Comparison of ENCODE assay signal across 20 mouse cellular contexts in the genomic region with DNA sequence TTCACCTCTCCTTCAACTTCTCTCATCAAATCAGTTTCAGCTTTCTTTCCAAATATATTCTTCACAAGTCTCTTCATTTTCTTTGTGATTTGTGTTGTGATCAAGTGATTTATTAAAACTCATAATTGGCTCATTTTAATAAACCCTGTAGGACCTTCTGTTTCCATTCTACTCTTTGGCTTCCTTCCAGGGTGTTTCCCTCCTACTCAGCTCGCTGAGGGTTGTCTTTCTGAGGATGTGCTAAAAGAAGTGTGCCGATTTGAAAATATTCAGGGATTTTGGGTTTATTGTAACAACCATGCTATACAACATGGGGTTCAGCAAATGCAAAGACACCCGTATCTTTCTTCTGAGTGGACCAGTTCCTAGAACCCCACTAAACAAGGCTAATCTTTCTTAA.
"Had no signal": no experiment of that assay in that cellular context is flagged by ENCODE, and none has a peak within 500 bp of the region (broad histone marks: within the 10 kb centered on the region; RNA-seq: fewer than 3 reads in every experiment).

No protein-coding gene starts in this region.

- H3K4me2 ChIP-seq: liver, embryonic 15.5 days; lung, embryonic 15.5 days; midbrain, embryonic 11.5 days; midbrain, embryonic 13.5 days; midbrain, embryonic 15.5 days; neural tube, embryonic 13.5 days; neural tube, embryonic 15.5 days had no signal

- DNase-seq: liver, postnatal 0 days; lung, postnatal 14 days; lung, postnatal 36 days; right cerebral cortex, postnatal 25 days; right cerebral cortex, postnatal 4 days; spleen, adult 18-20 months; thymus, adult 18-20 months; thymus, postnatal 14 days; thymus, postnatal 36 days had no signal

- H3K36me3 ChIP-seq: liver, embryonic 15.5 days; lung, embryonic 15.5 days; midbrain, embryonic 13.5 days; midbrain, embryonic 15.5 days; neural tube, embryonic 13.5 days; neural tube, embryonic 15.5 days had no signal

- H3K27ac ChIP-seq: liver, embryonic 15.5 days; lung, embryonic 15.5 days; macrophage; midbrain, embryonic 13.5 days; midbrain, embryonic 15.5 days; neural tube, embryonic 13.5 days; neural tube, embryonic 15.5 days had no signal

- H3K9me3 ChIP-seq: liver, embryonic 15.5 days; lung, embryonic 15.5 days; megakaryocyte, embryonic 14.5 days; midbrain, embryonic 13.5 days; midbrain, embryonic 15.5 days; neural tube, embryonic 13.5 days; neural tube, embryonic 15.5 days had no signal

- H3K4me3 ChIP-seq: liver, embryonic 15.5 days; lung, embryonic 15.5 days; megakaryocyte, embryonic 14.5 days; midbrain, embryonic 13.5 days; midbrain, embryonic 15.5 days; myocyte; neural tube, embryonic 13.5 days; neural tube, embryonic 15.5 days had no signal

- H3K27me3 ChIP-seq: liver, embryonic 15.5 days; lung, embryonic 15.5 days; megakaryocyte, embryonic 14.5 days; midbrain, embryonic 13.5 days; midbrain, embryonic 15.5 days; neural tube, embryonic 13.5 days; neural tube, embryonic 15.5 days had no signal

- ATAC-seq: liver, postnatal 0 days; lung, postnatal 0 days; midbrain, embryonic 13.5 days; midbrain, embryonic 15.5 days had no signal

- H3K9ac ChIP-seq: liver, embryonic 15.5 days; liver, postnatal 0 days; lung, embryonic 15.5 days; midbrain, embryonic 13.5 days; midbrain, embryonic 15.5 days; neural tube, embryonic 13.5 days; neural tube, embryonic 15.5 days had no signal
